Mouse (Mus musculus) right cerebral cortex, postnatal 10 days (tissue): ENCODE measurements at regions not wholly inside any gene's neighbourhood (a gene's known extent, or its start where the extent isn't known, plus 50 kb on each side); places are given as distances from the start of the nearest gene placed in this dataset.

ENCODE experiments used
- DNase-seq, 2 experiments: peaks; one replicate each; pipeline ENCODE4 v3.0.0; 2021; ENCODE audit warnings: low spot score in 2 of 2

DNA sequence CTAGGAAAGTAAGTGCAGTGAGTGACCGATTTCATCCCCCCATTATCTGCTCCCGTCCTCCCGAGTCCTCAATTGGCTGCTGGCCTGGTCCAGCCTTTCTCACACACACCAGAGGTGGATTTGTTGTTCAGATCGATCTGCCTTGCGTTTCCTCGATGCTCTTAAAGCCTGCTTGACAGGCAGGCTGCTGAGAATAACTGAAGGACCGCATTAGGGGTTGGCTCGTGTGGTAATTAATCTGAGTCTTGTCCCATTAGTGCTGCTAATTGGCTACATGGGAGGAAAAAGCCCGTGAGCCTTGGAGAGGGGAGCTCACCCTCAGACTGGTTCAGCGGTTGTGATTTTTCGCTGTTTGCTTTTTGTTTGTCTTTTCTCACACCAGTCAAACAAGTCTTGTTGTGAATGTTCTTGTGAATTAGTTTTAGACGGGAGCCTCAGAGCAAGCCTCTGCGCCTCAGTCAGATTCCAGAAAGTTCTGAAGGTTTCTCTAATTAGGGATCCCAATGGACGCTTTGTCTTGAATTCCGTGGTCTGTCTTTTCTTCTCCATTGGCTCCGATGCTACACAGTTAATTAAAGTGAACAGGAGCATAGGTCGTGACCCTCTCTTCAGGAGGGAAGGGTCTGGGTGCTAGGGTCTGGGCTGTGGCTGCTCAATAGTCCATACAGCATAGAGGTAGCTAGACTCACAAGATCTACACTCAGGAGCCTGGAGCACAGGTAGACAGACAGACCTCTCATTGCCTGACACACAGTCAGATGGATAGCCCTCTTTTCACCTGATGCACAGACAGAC, 226.1 kb upstream of the BB014433 start:
- no peak for DNase-seq

- DNase-seq = peak; percentile 92 to 95
Observed at GRCm38 (mm10) chr8:15270290-15270689, 224.4 kb upstream of the BB014433 start.

DNA sequence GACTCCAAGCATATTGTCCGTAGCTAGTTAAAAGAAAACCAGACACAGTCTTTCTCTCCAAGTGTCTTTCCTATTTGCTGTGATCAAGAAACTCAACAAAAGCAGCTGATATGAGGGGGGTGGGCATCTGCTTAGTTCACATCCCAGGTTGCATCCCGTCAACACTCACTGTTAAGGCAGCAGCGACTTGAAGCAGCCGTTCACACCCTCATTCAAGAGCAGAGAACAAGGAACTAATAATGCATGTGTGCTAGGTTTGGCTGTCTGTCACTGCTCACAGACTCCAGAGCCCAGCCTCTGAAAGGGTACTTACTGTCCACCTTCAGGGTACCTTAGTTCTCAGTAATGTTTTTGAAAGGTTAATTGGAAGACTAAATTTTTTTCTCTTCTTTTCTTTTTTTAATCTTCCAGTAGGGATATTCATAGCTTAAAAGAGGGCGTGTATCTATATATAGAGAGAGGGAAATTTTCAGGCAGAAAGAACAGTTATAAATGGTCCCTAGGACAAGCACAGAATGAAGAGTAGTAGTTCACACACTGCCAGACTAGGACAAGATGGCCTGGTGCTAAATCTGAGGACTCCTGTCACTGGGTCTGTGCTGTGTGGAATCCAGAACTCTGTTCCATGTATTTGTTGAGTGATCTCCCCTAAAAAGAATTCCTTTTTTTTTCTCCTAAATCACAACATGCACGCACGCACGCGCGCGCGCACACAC, 199.1 kb upstream of the BB014433 start:
- peak in 1 of 2 experiments; percentile 48 for DNase-seq

- DNase-seq = no peak
Observed at GRCm38 (mm10) chr8:15235410-15235809, 189.5 kb upstream of the BB014433 start.

DNA sequence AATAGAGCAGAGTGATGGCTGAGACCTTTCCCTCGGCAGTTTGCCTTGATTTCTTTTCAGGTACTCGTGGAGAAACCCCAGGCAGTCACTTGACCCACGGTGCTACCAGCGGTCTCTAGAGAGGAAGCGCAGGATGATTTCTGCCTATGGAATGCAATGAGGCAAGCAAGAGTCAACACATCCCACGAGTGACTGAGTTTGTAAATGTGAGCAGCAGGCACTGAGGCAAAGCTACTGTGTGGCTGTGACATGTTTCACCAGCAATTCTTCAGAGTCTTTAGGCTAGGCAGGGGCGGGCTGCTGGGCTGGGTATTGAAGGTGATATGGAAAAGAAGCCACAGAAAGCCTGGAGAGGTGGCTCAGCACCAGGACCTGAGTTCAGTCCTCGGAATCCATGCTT, 187.4 kb upstream of the BB014433 start:
- no peak for DNase-seq

GRCm38 (mm10) chr8:15230217-15230616, 184.3 kb upstream of the BB014433 start:
- peak in 1 of 2 experiments; percentile 39 for DNase-seq

DNA sequence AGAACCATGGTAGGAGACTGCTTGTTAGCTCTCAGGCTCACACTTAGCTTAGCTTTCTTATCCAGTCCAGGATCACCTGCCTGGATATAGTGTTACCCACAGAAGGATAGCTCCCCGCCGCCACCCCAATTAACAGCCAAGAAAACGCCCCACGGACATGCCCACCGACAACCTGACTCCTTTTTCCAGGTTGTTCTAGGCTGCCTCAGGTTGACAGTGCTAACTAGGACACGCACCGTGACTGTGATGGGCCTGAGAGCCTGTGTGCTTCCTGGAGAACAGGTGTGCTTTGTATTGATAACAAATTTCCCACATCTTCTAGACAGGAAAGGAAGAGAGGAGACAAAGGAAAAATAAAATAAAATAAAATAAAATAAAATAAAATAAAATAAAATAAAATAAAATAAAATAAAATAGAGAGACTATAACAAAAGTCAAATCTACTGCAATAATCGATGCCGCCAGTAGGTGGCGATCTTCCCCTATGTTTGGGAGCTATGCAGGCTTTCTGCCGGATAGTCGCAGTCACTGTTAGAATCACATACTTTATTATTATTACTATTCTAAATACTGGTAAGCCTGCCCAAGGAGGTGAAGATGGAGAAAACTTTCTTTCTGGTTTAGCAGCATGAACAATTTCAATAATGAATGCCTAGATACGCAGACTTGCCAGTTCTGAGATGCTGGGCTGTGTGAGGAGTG, 175.5 kb upstream of the BB014433 start:
- DNase-seq = peak; percentile 65 to 86

DNA sequence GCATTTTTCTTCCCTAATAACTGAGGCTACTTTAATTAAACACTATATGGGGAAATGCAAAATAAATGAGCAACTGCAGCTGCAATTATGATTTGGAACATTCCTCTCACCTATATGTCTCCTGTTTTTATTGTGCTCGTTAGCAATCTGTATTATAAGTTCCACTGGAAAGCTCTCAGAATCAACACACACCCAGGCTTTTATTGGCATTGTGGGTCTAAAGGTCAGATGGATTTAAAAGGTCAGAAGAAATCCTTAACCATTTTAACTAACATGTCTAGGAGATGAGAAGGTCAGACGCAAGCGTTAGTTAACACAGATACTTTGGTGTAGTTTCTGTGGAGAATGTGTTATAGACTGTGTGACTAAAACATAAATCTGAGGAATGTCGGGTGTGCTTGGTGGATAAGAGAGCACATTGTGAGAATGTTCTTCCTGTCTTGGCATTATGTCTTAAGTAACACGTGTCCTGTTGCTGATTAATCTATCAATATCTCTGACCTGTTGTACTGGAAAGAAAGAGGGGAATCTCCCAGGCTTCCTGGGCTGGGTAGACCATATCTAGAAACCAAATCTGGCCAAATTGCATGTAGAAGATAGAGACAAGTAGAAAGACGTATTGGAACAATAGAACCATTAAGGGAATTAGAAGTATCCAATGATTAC, 164.1 kb upstream of the BB014433 start:
- no peak for DNase-seq

- no peak for DNase-seq
Observed at GRCm38 (mm10) chr8:15201556-15201955, 155.7 kb upstream of the BB014433 start.

DNA sequence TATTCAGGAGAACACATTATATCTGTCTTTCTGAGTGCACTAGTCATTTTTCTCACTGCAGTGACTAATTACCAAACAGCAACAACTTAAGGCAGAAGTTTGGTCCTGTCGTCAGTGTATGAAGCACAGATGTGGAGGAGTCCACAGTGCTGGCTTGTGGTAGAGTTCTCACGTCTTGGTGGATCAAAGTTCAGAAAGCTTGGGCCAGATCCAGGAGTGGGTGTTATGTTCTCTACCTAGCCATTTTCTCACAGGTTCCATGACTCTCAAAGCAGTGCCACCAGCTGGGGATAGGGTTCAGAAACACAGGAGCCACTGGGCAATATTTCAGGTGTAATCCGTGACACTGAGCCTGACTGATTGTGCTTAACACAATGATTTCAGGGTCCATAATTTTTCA, 144.8 kb upstream of the BB014433 start:
- DNase-seq = no peak

DNA sequence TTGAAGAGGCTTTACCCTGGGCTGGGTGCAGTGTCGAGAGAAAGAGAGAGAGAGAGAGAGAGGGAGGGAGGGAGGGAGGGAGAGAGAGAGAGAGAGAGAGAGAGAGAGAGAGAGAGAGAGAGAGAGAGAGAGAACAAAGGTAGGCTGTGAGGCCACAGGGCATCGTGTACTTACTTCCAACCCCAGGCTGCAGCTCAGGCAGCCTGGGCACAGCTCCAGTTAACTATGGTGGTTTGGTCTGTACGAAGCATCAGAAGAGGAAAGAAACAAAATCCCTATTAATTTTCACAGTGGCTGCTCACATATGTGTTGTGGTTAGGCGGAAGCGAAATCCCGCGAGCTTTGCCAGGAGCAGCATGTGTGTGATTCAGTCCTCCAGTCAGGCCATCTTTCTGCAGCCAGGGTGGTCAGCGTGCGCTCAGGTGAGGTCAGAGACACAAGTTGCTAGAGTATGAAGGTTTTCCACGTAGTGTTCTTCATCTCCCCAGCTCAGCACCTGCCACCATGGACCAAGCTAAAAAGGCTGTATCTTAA, 143.3 kb upstream of the BB014433 start:
- DNase-seq = no peak
